Mouse (Mus musculus): Measurements from ENCODE around the gene As3mt. TPM values are rescaled to one million over a fixed set of nuclear protein-coding genes. Genes with fewer than 3 reads are reported as not detected.
"Not testable (repeated sequence)": the region's sequence is repeated elsewhere in the genome, so short reads cannot be mapped to it uniquely, and the experiment has no call there.

The As3mt gene
- polyA plus RNA-seq, 1 experiment from 2014 or later = 46.7 TPM

DNA sequence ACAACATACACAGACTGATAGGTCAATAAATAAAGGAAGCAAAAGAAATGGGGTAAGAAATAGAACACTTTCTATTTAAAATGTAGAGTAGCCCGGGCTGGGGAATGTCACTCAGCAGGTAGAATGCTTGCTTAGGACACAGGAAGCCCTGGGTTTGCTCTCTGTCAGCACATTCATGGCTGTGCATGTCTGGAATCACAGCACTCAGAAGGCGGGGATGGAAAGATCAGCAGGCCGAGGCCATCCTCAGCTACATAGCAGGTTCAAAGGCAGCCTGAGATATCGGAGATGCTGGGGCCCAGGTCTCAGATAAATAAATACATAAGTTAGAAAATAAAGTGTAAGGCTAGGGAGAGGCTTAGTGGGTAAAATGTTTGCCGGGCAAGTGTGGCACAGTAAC is 45.0 kb downstream of the As3mt start:
- WGBS = 54% methylated on average over 5 of the region's 5 CpGs
- H3K9me3 ChIP-seq (replicated peaks; ENCODE audit: control insufficient read depth, low read length) = no peaks in the 10 kb centered on the region
- H3K27ac ChIP-seq (ENCODE audit: low read length) = no peak overlapping the region
- H3K4me3 ChIP-seq (ENCODE audit: low read length) = no peak overlapping the region
- H3K9ac ChIP-seq (ENCODE audit: low read length) = no peak overlapping the region
- H3K4me2 ChIP-seq (ENCODE audit: low read depth, low read length) = no peak overlapping the region
- no peaks in the 10 kb centered on the region for H3K4me1 ChIP-seq (ENCODE audit: control insufficient read depth, insufficient read depth, low read length)
- H3K36me3 ChIP-seq (ENCODE audit: control insufficient read depth, insufficient read depth) = no peaks in the 10 kb centered on the region
- H3K27me3 ChIP-seq (ENCODE audit: control insufficient read depth, insufficient read depth, low read length) = no peaks in the 10 kb centered on the region
- ATAC-seq (replicated peaks; ENCODE audit: extremely low read depth, insufficient read depth, low FRiP score) = no peak

GRCm38 (mm10) chr19:46755066-46755465 is 47.8 kb downstream of the As3mt start:
- ATAC-seq (replicated peaks; ENCODE audit: extremely low read depth, insufficient read depth, low FRiP score) = no peak
- H3K4me3 ChIP-seq (ENCODE audit: low read length) = no peak overlapping the region

GRCm38 (mm10) chr19:46756221-46756620 is 49.0 kb downstream of the As3mt start:
- Histone ChIP-seq H3K9ac (ENCODE audit: low read length) (no peak overlapping the region), H3K4me3 (ENCODE audit: low read length) (no peak overlapping the region), H3K4me2 (ENCODE audit: low read depth, low read length) (no peak overlapping the region), H3K9me3 (replicated peaks; ENCODE audit: control insufficient read depth, low read length) (no peaks in the 10 kb centered on the region), H3K36me3 (ENCODE audit: control insufficient read depth, insufficient read depth) (no peaks in the 10 kb centered on the region), H3K27me3 (ENCODE audit: control insufficient read depth, insufficient read depth, low read length) (no peaks in the 10 kb centered on the region), H3K4me1 (ENCODE audit: control insufficient read depth, insufficient read depth, low read length) (no peaks in the 10 kb centered on the region), H3K27ac (ENCODE audit: low read length) (no peak overlapping the region)
- WGBS = 83% methylated on average over 4 of the region's 4 CpGs
- ATAC-seq (replicated peaks; ENCODE audit: extremely low read depth, insufficient read depth, low FRiP score) = no peak

More at GRCm38 (mm10) chr19:46755066-46755465, 47.8 kb downstream of the As3mt start:
- H3K4me1 ChIP-seq (ENCODE audit: control insufficient read depth, insufficient read depth, low read length) = no peaks in the 10 kb centered on the region
- 42% methylated on average over 9 of the region's 9 CpGs for WGBS
- no peak overlapping the region for H3K9ac ChIP-seq (ENCODE audit: low read length)
- H3K36me3 ChIP-seq (ENCODE audit: control insufficient read depth, insufficient read depth) = no peaks in the 10 kb centered on the region
- H3K27ac ChIP-seq (ENCODE audit: low read length) = no peak overlapping the region
- H3K9me3 ChIP-seq (replicated peaks; ENCODE audit: control insufficient read depth, low read length) = no peaks in the 10 kb centered on the region
- no peak overlapping the region for H3K4me2 ChIP-seq (ENCODE audit: low read depth, low read length)
- no peaks in the 10 kb centered on the region for H3K27me3 ChIP-seq (ENCODE audit: control insufficient read depth, insufficient read depth, low read length)

- no peaks in the 10 kb centered on the region for H3K36me3 ChIP-seq (ENCODE audit: control insufficient read depth, insufficient read depth)
- no peak overlapping the region for H3K4me2 ChIP-seq (ENCODE audit: low read depth, low read length)
- 53% methylated on average over 8 of the region's 8 CpGs for WGBS
- H3K9ac ChIP-seq (ENCODE audit: low read length) = no peak overlapping the region
- no peak overlapping the region for H3K4me3 ChIP-seq (ENCODE audit: low read length)
- no peak for ATAC-seq (replicated peaks; ENCODE audit: extremely low read depth, insufficient read depth, low FRiP score)
- no peak overlapping the region for H3K27ac ChIP-seq (ENCODE audit: low read length)
- H3K27me3 ChIP-seq (ENCODE audit: control insufficient read depth, insufficient read depth, low read length) = no peaks in the 10 kb centered on the region
- 0 out of 2 replicates have a peak, but pooled peaks cover 7% of the 10 kb centered on the region for H3K4me1 ChIP-seq (ENCODE audit: control insufficient read depth, insufficient read depth, low read length)
- H3K9me3 ChIP-seq (replicated peaks; ENCODE audit: control insufficient read depth, low read length) = no peaks in the 10 kb centered on the region
These were observed 51.8 kb downstream of the As3mt start for GRCm38 (mm10) chr19:46759096-46759495.

DNA sequence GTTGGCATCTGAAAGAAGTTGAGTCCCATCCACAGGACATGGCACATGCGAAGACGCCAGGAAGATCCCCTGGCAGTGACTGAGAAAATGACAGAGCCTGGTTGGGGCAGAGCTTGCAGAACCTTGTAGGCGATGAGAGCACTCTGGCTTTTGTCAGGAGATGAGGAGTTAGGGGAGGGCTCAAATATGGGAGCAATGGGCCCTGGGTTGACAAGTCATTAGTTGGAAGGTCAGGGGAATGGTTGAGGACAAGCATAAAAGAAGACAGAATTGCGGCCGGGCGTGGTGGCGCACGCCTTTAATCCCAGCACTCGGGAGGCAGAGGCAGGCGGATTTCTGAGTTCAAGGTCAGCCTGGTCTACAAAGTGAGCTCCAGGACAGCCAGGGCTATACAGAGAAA is 52.7 kb downstream of the As3mt start:
- H3K4me3 ChIP-seq (ENCODE audit: low read length) = not testable (repeated sequence)
- 83% methylated on average over 10 of the region's 10 CpGs for WGBS

DNA sequence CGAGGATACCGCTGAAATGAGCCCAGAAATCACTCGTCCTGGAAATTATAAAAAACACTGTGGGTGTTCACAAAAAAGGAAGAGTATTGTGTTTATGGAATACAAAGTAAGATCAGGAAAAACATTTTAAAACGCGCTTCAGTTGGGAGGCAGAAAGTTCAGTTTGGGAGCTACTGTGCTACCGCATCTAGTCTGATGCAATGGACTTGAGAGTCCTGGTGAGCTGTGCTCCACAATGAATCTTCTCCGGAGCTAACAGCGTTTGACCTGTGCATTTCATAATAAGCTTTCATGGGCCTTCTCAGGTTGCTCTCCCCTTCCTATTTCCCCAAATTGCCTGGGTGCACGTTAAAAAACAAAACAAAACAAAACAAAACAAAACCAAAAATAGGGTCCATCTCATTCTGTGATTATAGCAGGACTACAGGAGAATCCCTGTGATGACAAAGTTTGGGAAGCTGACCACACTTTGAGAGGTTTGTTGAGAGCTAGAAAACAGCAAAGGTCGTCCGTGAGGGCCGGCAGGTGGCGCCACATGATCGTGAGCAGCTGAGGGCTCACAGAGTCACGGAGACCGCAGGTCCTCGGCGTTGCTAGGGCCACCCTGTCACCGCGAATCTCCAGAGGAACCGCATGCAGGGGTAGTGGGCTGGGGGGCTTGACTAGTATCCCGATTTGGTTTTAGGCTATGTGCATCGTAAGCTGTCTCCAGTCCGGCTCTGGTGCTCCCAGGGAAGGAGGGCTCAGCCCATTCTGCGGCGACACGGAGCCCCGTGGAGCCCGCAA is 53.3 kb downstream of the As3mt start:
- peak; percentile 66 for ATAC-seq (replicated peaks; ENCODE audit: extremely low read depth, insufficient read depth, low FRiP score)
- peak overlapping the region; percentile 85 for H3K4me3 ChIP-seq (ENCODE audit: low read length)
- no peaks in the 10 kb centered on the region for H3K36me3 ChIP-seq (ENCODE audit: control insufficient read depth, insufficient read depth)
- H3K9ac ChIP-seq (ENCODE audit: low read length) = peak overlapping the region; percentile 53
- H3K27me3 ChIP-seq (ENCODE audit: control insufficient read depth, insufficient read depth, low read length) = no peaks in the 10 kb centered on the region
- 19% methylated on average over 29 of the region's 29 CpGs for WGBS
- peak overlapping the region; percentile 75 for H3K27ac ChIP-seq (ENCODE audit: low read length)
- H3K4me2 ChIP-seq (ENCODE audit: low read depth, low read length) = peak overlapping the region; percentile 100
- no peaks in the 10 kb centered on the region for H3K9me3 ChIP-seq (replicated peaks; ENCODE audit: control insufficient read depth, low read length)
- 0 out of 2 replicates have a peak, but pooled peaks cover 9% of the 10 kb centered on the region for H3K4me1 ChIP-seq (ENCODE audit: control insufficient read depth, insufficient read depth, low read length)

More for the DNA sequence above, 52.7 kb downstream of the As3mt start:
- not testable (repeated sequence) for H3K4me2 ChIP-seq (ENCODE audit: low read depth, low read length); ATAC-seq (replicated peaks; ENCODE audit: extremely low read depth, insufficient read depth, low FRiP score); H3K27me3 ChIP-seq (ENCODE audit: control insufficient read depth, insufficient read depth, low read length); H3K27ac ChIP-seq (ENCODE audit: low read length); H3K9ac ChIP-seq (ENCODE audit: low read length); H3K9me3 ChIP-seq (replicated peaks; ENCODE audit: control insufficient read depth, low read length); H3K36me3 ChIP-seq (ENCODE audit: control insufficient read depth, insufficient read depth); H3K4me1 ChIP-seq (ENCODE audit: control insufficient read depth, insufficient read depth, low read length)

- ATAC-seq (replicated peaks; ENCODE audit: extremely low read depth, insufficient read depth, low FRiP score) = peak; percentile 98
- no peaks in the 10 kb centered on the region for H3K36me3 ChIP-seq (ENCODE audit: control insufficient read depth, insufficient read depth)
- peak within 1 kb of the TSS; percentile 85 for H3K4me3 ChIP-seq (ENCODE audit: low read length)
- WGBS = under 1% methylated on average over 59 of the region's 59 CpGs
- H3K27me3 ChIP-seq (ENCODE audit: control insufficient read depth, insufficient read depth, low read length) = no peaks in the 10 kb centered on the region
- no peaks in the 10 kb centered on the region for H3K9me3 ChIP-seq (replicated peaks; ENCODE audit: control insufficient read depth, low read length)
- peak within 1 kb of the TSS; percentile 84 for H3K9ac ChIP-seq (ENCODE audit: low read length)
- peak within 1 kb of the TSS; percentile 100 for H3K4me2 ChIP-seq (ENCODE audit: low read depth, low read length)
- 0 out of 2 replicates have a peak, but pooled peaks cover 9% of the 10 kb centered on the region for H3K4me1 ChIP-seq (ENCODE audit: control insufficient read depth, insufficient read depth, low read length)
- peak within 1 kb of the TSS; percentile 75 for H3K27ac ChIP-seq (ENCODE audit: low read length)
These were observed 54.1 kb downstream of the As3mt start, which contains the start of gene Cnnm2 for GRCm38 (mm10) chr19:46761247-46761946. Cnnm2 (plus strand) TSS chr19:46761596.

DNA sequence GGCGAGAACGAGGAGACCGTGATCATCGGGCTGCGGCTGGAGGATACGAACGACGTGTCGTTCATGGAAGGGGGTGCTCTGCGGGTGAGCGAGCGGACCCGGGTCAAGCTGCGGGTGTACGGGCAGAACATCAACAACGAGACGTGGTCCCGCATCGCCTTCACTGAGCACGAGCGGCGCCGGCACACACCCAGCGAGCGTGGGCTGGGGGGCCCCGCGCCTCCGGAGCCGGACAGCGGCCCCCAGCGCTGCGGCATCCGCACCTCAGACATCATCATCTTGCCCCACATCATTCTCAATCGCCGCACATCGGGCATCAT is 54.7 kb downstream of the As3mt start:
- H3K27ac ChIP-seq (ENCODE audit: low read length) = peak overlapping the region; percentile 74
- no peak for ATAC-seq (replicated peaks; ENCODE audit: extremely low read depth, insufficient read depth, low FRiP score)
- peak overlapping the region; percentile 84 for H3K9ac ChIP-seq (ENCODE audit: low read length)
- WGBS = under 1% methylated on average over 36 of the region's 36 CpGs
- peak overlapping the region; percentile 85 for H3K4me3 ChIP-seq (ENCODE audit: low read length)
- H3K9me3 ChIP-seq (replicated peaks; ENCODE audit: control insufficient read depth, low read length) = no peaks in the 10 kb centered on the region
- no peaks in the 10 kb centered on the region for H3K27me3 ChIP-seq (ENCODE audit: control insufficient read depth, insufficient read depth, low read length)
- 0 out of 2 replicates have a peak, but pooled peaks cover 9% of the 10 kb centered on the region for H3K4me1 ChIP-seq (ENCODE audit: control insufficient read depth, insufficient read depth, low read length)
- H3K36me3 ChIP-seq (ENCODE audit: control insufficient read depth, insufficient read depth) = no peaks in the 10 kb centered on the region
- peak overlapping the region; percentile 98 for H3K4me2 ChIP-seq (ENCODE audit: low read depth, low read length)

Data from heart, embryonic 16.5 days (tissue).